Mouse (Mus musculus): ENCODE measurements at regions not wholly inside any gene's neighbourhood (a gene's known extent, or its start where the extent isn't known, plus 50 kb on each side); places are given as distances from the start of the nearest gene placed in this dataset.
"Not testable (repeated sequence)": the region's sequence is repeated elsewhere in the genome, so short reads cannot be mapped to it uniquely, and the experiment has no call there.

DNA sequence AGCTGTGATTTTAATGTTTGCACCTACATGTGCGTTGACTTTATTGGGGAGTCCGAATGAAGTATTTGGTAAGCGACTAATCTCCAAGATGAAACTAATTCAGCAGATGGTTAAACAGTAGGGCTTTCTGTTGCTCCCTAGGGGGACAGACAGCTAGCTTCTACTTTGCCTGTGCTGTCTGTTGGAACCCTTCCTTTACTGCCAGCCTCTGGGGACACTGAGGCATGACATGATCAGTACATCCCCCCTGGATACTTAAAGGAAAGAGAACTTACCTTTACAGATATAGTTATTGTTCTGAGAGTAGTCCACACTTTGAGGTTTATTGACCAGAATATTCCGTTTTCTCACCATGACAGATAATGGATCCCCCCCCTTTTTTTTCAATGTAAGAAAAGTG, 289.8 kb upstream of the Ift57 start:
- no peak for DNase-seq (ENCODE audit: low spot score in 2 of 2)

- DNase-seq (ENCODE audit: low spot score in 2 of 2): no peak
Measured at GRCm38 (mm10) chr16:49430296-49430695, 268.7 kb upstream of the Ift57 start.

DNA sequence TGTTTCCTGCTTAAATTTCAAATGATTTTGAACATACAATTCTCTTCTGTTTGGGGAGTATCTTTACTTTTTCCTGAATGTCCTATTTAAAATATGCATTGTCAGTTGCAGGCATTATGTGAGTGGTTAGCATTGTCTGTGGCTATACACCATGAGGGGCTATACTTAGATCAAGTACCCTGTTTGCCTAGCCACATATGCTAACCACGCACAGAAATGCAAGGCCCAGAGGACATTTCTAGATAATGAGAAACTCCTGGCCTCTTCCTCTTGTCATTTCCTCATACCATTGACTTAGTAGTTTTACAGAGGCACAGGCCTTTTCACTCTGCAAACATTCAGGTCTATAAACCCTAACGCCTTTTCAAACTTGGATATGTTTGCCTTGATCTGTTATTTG, 267.1 kb upstream of the Ift57 start:
- no peak for DNase-seq (ENCODE audit: low spot score in 2 of 2)

GRCm38 (mm10) chr16:49441225-49441624, 257.8 kb upstream of the Ift57 start:
- DNase-seq (ENCODE audit: low spot score in 2 of 2): no peak

DNA sequence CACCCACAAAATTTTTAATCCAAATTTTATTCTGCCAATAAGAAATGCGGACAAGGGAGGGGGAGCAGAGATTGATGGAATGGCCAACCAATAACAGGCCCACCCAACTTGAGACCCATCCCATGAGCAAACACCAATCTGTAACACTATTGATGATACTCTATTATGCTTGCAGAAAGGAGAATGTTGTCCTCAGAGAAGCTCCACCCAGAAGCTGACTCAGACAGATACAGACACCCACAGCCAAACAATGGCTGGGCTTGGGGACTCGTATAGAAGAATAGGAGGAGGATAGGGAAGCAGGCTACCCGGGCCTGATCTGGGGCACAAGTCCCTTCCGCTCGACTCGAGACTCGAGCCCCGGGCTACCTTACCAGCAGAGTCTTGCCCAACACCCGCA, 251.7 kb upstream of the Ift57 start:
- DNase-seq (ENCODE audit: low spot score in 2 of 2): not testable (repeated sequence)

DNA sequence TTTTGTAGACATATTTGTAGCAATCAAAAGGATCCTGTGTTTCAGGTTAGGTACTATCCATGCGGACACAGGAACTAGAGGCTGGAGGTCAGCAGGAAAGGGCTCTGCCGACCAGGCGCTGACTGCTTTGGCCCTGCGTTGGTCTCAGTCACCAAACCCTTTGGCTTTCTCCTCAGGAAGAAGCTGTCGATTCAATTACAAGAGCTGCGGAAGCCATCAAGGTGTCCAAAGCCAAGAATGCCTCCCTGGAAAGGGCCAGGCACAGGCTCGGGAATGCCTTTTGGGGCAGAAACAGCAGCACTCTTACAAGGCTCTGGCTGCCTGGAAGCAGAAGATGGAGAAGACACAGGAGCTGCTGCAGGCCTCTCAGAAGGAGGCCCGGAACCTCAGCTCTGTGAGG, 205.2 kb upstream of the Ift57 start:
- DNase-seq (ENCODE audit: low spot score in 2 of 2): no peak

- DNase-seq (ENCODE audit: low spot score in 2 of 2): no peak
Measured at GRCm38 (mm10) chr16:49497521-49498010, 201.5 kb upstream of the Ift57 start.

DNA sequence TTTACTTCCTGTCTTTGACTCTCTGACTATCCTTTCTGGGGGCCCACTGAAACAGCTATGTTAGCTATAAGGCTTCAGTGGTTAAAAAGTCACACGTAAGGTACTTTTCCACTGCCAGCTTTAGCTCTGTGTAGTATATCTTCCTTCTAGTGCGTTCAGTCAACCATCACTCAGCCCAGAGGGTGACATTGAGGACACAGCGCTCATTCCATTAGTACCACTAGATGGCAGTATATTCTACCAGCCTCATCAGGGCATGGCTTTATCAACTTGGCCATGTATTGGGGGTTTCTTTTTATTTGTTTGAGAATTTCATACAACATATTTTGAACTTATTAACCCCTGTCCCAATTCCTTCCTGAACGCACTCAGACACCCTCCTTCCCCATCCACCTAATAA, 198.2 kb upstream of the Ift57 start:
- no peak for DNase-seq (ENCODE audit: low spot score in 2 of 2)

DNA sequence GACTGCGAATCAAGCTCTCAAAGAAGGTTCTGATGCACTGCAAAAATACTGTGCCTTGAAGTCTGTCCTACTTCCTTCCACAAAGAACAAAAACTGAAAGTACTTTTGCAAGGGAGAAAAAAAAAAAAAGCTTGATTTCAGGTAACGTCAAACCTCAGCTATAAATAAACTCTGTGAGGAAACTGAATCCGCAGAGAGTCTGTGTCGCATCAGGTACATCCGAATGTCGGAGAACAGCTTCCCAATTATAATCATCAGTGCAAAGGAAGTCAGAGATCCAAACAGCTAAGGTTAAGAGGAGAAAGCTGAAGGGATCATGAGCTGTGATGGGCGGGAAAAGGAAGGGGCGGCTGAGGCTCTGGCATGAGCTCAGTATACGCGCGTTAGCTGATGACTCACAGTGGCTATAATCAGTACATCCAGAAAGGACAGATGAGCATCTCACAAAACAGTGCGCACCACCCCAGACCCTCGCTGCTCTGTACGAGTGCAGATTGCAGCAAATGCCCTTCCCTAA, 195.1 kb upstream of the Ift57 start:
- DNase-seq (ENCODE audit: low spot score in 2 of 2): no peak

- no peak for DNase-seq (ENCODE audit: low spot score in 2 of 2)
Measured at GRCm38 (mm10) chr16:49504669-49505068, 194.4 kb upstream of the Ift57 start.

GRCm38 (mm10) chr16:49505271-49505670, 193.8 kb upstream of the Ift57 start:
- no peak for DNase-seq (ENCODE audit: low spot score in 2 of 2)

GRCm38 (mm10) chr16:49518844-49519243, 180.2 kb upstream of the Ift57 start:
- no peak for DNase-seq (ENCODE audit: low spot score in 2 of 2)

GRCm38 (mm10) chr16:49520411-49520810, 178.6 kb upstream of the Ift57 start:
- no peak for DNase-seq (ENCODE audit: low spot score in 2 of 2)

DNA sequence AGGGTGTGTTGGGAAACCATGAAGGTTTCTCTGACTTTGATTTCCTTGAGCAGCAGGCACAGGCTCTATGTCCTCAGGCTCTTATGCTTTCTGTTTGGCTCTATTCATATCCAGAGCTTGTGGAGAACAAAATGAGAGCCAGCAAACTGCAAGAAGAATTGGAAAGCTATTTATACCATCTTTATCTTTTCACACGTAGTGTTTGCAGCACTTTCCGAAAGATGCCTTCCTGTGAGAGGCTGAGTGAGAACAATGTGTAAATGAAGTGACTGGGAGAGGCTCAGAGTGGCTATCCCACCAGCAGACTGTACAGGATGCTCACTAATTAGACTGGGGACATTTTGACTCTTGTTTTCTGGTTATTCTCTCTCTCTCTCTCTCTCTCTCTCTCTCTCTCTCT, 177.3 kb upstream of the Ift57 start:
- DNase-seq (ENCODE audit: low spot score in 2 of 2): no peak

GRCm38 (mm10) chr16:49522576-49522975, 176.5 kb upstream of the Ift57 start:
- DNase-seq (ENCODE audit: low spot score in 2 of 2): no peak

GRCm38 (mm10) chr16:49528618-49529017, 170.4 kb upstream of the Ift57 start:
- not testable (repeated sequence) for DNase-seq (ENCODE audit: low spot score in 2 of 2)

- no peak for DNase-seq (ENCODE audit: low spot score in 2 of 2)
Measured at GRCm38 (mm10) chr16:49529060-49529459, 170.0 kb upstream of the Ift57 start.

- DNase-seq (ENCODE audit: low spot score in 2 of 2): no peak
Measured at GRCm38 (mm10) chr16:49530051-49530450, 169.0 kb upstream of the Ift57 start.

- no peak for DNase-seq (ENCODE audit: low spot score in 2 of 2)
Measured at GRCm38 (mm10) chr16:49532071-49532686, 166.9 kb upstream of the Ift57 start.

GRCm38 (mm10) chr16:49533498-49533998, 165.5 kb upstream of the Ift57 start:
- no peak for DNase-seq (ENCODE audit: low spot score in 2 of 2)

GRCm38 (mm10) chr16:49550231-49550630, 148.8 kb upstream of the Ift57 start:
- no peak for DNase-seq (ENCODE audit: low spot score in 2 of 2)

DNA sequence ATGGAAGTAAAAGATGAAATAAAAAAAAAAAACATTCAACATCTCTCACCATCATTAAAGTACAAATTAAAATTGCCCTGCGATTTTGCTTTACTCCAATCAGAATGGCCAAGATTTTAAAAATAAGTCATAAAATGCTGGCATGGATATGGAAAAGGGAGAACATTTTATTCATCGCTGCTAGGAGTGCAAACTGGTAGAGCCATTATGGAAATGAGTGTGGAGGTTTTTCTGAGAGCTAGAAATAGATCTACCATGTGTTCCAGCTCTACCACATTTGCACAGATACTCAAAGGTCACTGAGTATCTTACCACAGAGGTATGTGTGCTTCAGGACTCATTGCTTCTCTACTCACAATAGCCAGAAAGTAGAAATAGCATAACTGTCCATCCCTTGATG, 129.0 kb upstream of the Ift57 start:
- no peak for DNase-seq (ENCODE audit: low spot score in 2 of 2)

GRCm38 (mm10) chr16:49572485-49573170, 126.4 kb upstream of the Ift57 start:
- no peak for DNase-seq (ENCODE audit: low spot score in 2 of 2)
